9 mouse cellular contexts compared by ENCODE assay signal in the genomic region with DNA sequence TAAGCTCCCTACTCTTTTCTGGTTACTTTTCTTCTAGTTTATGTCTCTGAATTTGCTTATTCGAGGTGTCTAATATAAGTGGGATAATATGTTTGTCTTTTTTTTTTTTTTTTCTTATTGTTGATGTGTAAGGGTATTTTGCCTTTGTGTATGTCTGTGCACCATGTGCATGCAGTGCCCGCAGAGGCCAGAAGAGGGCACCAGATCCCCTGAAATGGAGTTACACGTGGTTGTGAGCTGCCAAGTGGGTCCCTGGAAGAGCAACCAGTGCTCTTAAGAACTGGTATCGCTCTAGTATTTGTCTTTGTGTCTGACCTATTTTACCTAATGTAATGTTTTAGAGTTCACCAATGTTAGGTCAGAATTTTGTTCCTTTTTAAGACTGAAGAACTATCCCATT. TPM values are rescaled to one million over a fixed set of nuclear protein-coding genes. Genes with fewer than 3 reads are reported as not detected.
A peak's percentile ranks its signal among the peaks of the same experiment; 100 is the strongest.
DNase-seq lines count a peak whose midpoint lies in the region; ATAC-seq and TF ChIP-seq lines count a peak whose summit lies in the region.
"Had no signal": no experiment of that assay in that cellular context is flagged by ENCODE, and none has a peak within 500 bp of the region (broad histone marks: within the 10 kb centered on the region; RNA-seq: fewer than 3 reads in every experiment).

No protein-coding gene starts in this region.

- no peaks in the 10 kb centered on the region for H3K9me3 ChIP-seq in forebrain, postnatal 0 days (ENCODE audit: low read length)
- H3K9me3 ChIP-seq in forebrain, embryonic 12.5 days = no peaks in the 10 kb centered on the region
- no peaks in the 10 kb centered on the region for H3K9me3 ChIP-seq in lung, embryonic 14.5 days (ENCODE audit: low read depth, low read length)
- H3K9me3 ChIP-seq: embryonic facial prominence, embryonic 12.5 days had no signal

- no peaks in the 10 kb centered on the region for H3K27me3 ChIP-seq in forebrain, postnatal 0 days (ENCODE audit: insufficient read depth, low read length)
- H3K27me3 ChIP-seq in forebrain, embryonic 12.5 days = no peaks in the 10 kb centered on the region
- H3K27me3 ChIP-seq in lung, embryonic 14.5 days (ENCODE audit: insufficient read depth, low read length) = no peaks in the 10 kb centered on the region
- H3K27me3 ChIP-seq: embryonic facial prominence, embryonic 12.5 days had no signal

- ATAC-seq in forebrain, postnatal 0 days = peak; percentile 61; the same call in 1 of the 2 replicates
- no peak for ATAC-seq in forebrain, embryonic 12.5 days (ENCODE audit: low FRiP score)
- no peak for ATAC-seq in lung, embryonic 14.5 days (ENCODE audit: insufficient read depth)

- no peaks in the 10 kb centered on the region for H3K36me3 ChIP-seq in forebrain, postnatal 0 days (ENCODE audit: insufficient read depth)
- 0 out of 2 replicates have a peak, but pooled peaks cover 5% of the 10 kb centered on the region for H3K36me3 ChIP-seq in forebrain, embryonic 12.5 days (replicated peaks)
- no peaks in the 10 kb centered on the region for H3K36me3 ChIP-seq in lung, embryonic 14.5 days (ENCODE audit: insufficient read depth)
- H3K36me3 ChIP-seq: embryonic facial prominence, embryonic 12.5 days had no signal

- H3K4me1 ChIP-seq in forebrain, postnatal 0 days (ENCODE audit: insufficient read depth) = no peaks in the 10 kb centered on the region
- H3K4me1 ChIP-seq in forebrain, embryonic 12.5 days = 0 out of 2 replicates have a peak, but pooled peaks cover 2% of the 10 kb centered on the region
- H3K4me1 ChIP-seq in lung, embryonic 14.5 days (ENCODE audit: insufficient read depth) = no peaks in the 10 kb centered on the region

- no peak overlapping the region for H3K4me3 ChIP-seq in forebrain, postnatal 0 days (ENCODE audit: low read depth, low read length)
- no peak overlapping the region for H3K4me3 ChIP-seq in forebrain, embryonic 12.5 days (replicated peaks)
- no peak overlapping the region for H3K4me3 ChIP-seq in lung, embryonic 14.5 days (ENCODE audit: low read depth, low read length)
- H3K4me3 ChIP-seq: embryonic facial prominence, embryonic 12.5 days had no signal

- 33% methylated on average over 4 of the region's 4 CpGs for WGBS in forebrain, postnatal 0 days
- 43% methylated on average over 4 of the region's 4 CpGs for WGBS in forebrain, embryonic 12.5 days
- WGBS in lung, embryonic 14.5 days = 39% methylated on average over 4 of the region's 4 CpGs

- H3K4me2 ChIP-seq in forebrain, postnatal 0 days (ENCODE audit: low read depth) = no peak overlapping the region
- no peak overlapping the region for H3K4me2 ChIP-seq in forebrain, embryonic 12.5 days
- no peak overlapping the region for H3K4me2 ChIP-seq in lung, embryonic 14.5 days
- H3K4me2 ChIP-seq: embryonic facial prominence, embryonic 12.5 days had no signal

- peak; percentile 75 for DNase-seq in forebrain, postnatal 0 days
- peak; percentile 29 to 44 for DNase-seq in right cerebral cortex, adult 2 months (ENCODE audit: low spot score in 2 of 2)
- no peak for DNase-seq in right cerebral cortex, postnatal 36 days (ENCODE audit: low spot score in 2 of 2)
- DNase-seq in c-Kit-positive CD71-negative TER-119-negative erythroid progenitor cells, embryonic 14.5 days (ENCODE audit: low read depth) = peak; percentile 73
- DNase-seq in gastrocnemius, postnatal 4 days (ENCODE audit: low spot score in 2 of 2) = peak; percentile 45 to 64
- DNase-seq in lung, embryonic 14.5 days = peak; percentile 84
- peak; percentile 81 to 93 for DNase-seq in spleen, postnatal 4 days (ENCODE audit: low spot score in 2 of 2)

- H3K9ac ChIP-seq in forebrain, postnatal 0 days = no peak overlapping the region
- H3K9ac ChIP-seq in forebrain, embryonic 12.5 days = no peak overlapping the region
- no peak overlapping the region for H3K9ac ChIP-seq in lung, embryonic 14.5 days
- H3K9ac ChIP-seq: embryonic facial prominence, embryonic 12.5 days had no signal

- TF ChIP-seq CTCF in forebrain, postnatal 0 days (IDR thresholded peaks at IDR 0.05; ENCODE audit: low read depth) = peak; percentile 80
- peak; percentile 77 for TF ChIP-seq CTCF in lung, embryonic 14.5 days (IDR thresholded peaks at IDR 0.05; ENCODE audit: low read depth)

- no peak overlapping the region for H3K27ac ChIP-seq in forebrain, postnatal 0 days (ENCODE audit: low read depth, low read length)
- H3K27ac ChIP-seq in forebrain, embryonic 12.5 days = no peak overlapping the region
- H3K27ac ChIP-seq in lung, embryonic 14.5 days (ENCODE audit: low read depth) = no peak overlapping the region
- H3K27ac ChIP-seq: embryonic facial prominence, embryonic 12.5 days had no signal

RNA-seq across cellular contexts. Expression of a gene that starts 41.3 kb away (rescaled TPM):
- total RNA-seq in forebrain, postnatal 0 days (2014; rRNA removed) = 27.6 and 35.7 TPM in 2 replicates
- polyA plus RNA-seq in forebrain, postnatal 0 days (2015; fragmentation: Nextera tagmentation; extraction: Ambion mirVana) = 9.6 and 10.5 TPM in 2 replicates
- polyA plus RNA-seq in forebrain, embryonic 12.5 days (2016; fragmentation: Nextera tagmentation; extraction: Ambion mirVana) = 31.7 and 34.6 TPM in 2 replicates
- 10 to 100 TPM; 13.1 to 13.5 TPM for total RNA-seq in gastrocnemius, postnatal 4 days (2021)
- polyA plus RNA-seq in lung, embryonic 14.5 days (2014; fragmentation: Nextera tagmentation; extraction: Ambion mirVana) = 14.2 and 16.9 TPM in 2 replicates

RNA-seq across cellular contexts. Expression of a gene that starts 51.8 kb away (rescaled TPM):
- total RNA-seq in forebrain, postnatal 0 days (2014; rRNA removed) = 93.1 and 102 TPM in 2 replicates
- 43.9 and 47.5 TPM in 2 replicates for polyA plus RNA-seq in forebrain, postnatal 0 days (2015; fragmentation: Nextera tagmentation; extraction: Ambion mirVana)
- polyA plus RNA-seq in forebrain, embryonic 12.5 days (2016; fragmentation: Nextera tagmentation; extraction: Ambion mirVana) = 57.4 and 72.6 TPM in 2 replicates
- 100 to 1,000 TPM; 112 to 132 TPM for total RNA-seq in gastrocnemius, postnatal 4 days (2021)
- polyA plus RNA-seq in lung, embryonic 14.5 days (2014; fragmentation: Nextera tagmentation; extraction: Ambion mirVana) = 58.8 and 65.1 TPM in 2 replicates

RNA-seq across cellular contexts. Expression of a gene that starts 55.6 kb away (rescaled TPM):
- total RNA-seq in forebrain, postnatal 0 days (2014; rRNA removed) = 6.5 and 6.6 TPM in 2 replicates
- polyA plus RNA-seq in forebrain, postnatal 0 days (2015; fragmentation: Nextera tagmentation; extraction: Ambion mirVana) = 3.8 and 4.3 TPM in 2 replicates
- polyA plus RNA-seq in forebrain, embryonic 12.5 days (2016; fragmentation: Nextera tagmentation; extraction: Ambion mirVana) = 6.7 and 8.3 TPM in 2 replicates
- 10 to 100 TPM in 1 of 2 experiments, 1 to 10 TPM in 1; 7.0 to 10.0 TPM for total RNA-seq in gastrocnemius, postnatal 4 days (2021)
- 11.7 and 15.6 TPM in 2 replicates for polyA plus RNA-seq in lung, embryonic 14.5 days (2014; fragmentation: Nextera tagmentation; extraction: Ambion mirVana)

Comparison
In these comparisons a context has a peak if more than half of its experiments do, and no peak if none do; other contexts are left out.
1. DNase-seq: peak in forebrain, postnatal 0 days (single experiment), right cerebral cortex, adult 2 months (2 of 2), c-Kit-positive CD71-negative TER-119-negative erythroid progenitor cells, embryonic 14.5 days (single experiment), gastrocnemius, postnatal 4 days (2 of 2), lung, embryonic 14.5 days (single experiment) and spleen, postnatal 4 days (2 of 2); none in right cerebral cortex, postnatal 36 days (0 of 2).